Mouse (Mus musculus): ENCODE results near the gene Hoxa5. TPM values are rescaled to one million over a fixed set of nuclear protein-coding genes. Genes with fewer than 3 reads are reported as not detected.

The Hoxa5 gene
- polyA plus RNA-seq, 1 experiment from 2014 or later: 11.0 TPM

- DNase-seq (ENCODE audit: low spot score): no peak
- ATAC-seq (ENCODE audit: insufficient number of reproducible peaks, low FRiP score, low TSS enrichment, low read depth): no peak
- Histone ChIP-seq H3K36me3 (ENCODE audit: control insufficient read depth, insufficient read depth, low read length) (no peaks in the 10 kb centered on the region), H3K27ac (replicated peaks; ENCODE audit: low read depth, low read length) (peak overlapping the region; percentile 98), H3K9me3 (ENCODE audit: control insufficient read depth, low read length) (no peaks in the 10 kb centered on the region), H3K4me3 (ENCODE audit: low read depth, low read length) (peak overlapping the region; percentile 87), H3K27me3 (ENCODE audit: control insufficient read depth, insufficient read depth, low read length) (no peaks in the 10 kb centered on the region), H3K4me1 (ENCODE audit: control insufficient read depth, insufficient read depth, low read length) (peaks cover 30% of the 10 kb centered on the region), H3K4me2 (ENCODE audit: low read depth, severe bottlenecking) (peak overlapping the region; percentile 89), H3K9ac (ENCODE audit: low read length) (peak overlapping the region; percentile 98)
- 2% methylated on average over 12 of the region's 12 CpGs for WGBS
Measured at GRCm38 (mm10) chr6:52220865-52221310, 16.5 kb upstream of the Hoxa5 start.

DNA sequence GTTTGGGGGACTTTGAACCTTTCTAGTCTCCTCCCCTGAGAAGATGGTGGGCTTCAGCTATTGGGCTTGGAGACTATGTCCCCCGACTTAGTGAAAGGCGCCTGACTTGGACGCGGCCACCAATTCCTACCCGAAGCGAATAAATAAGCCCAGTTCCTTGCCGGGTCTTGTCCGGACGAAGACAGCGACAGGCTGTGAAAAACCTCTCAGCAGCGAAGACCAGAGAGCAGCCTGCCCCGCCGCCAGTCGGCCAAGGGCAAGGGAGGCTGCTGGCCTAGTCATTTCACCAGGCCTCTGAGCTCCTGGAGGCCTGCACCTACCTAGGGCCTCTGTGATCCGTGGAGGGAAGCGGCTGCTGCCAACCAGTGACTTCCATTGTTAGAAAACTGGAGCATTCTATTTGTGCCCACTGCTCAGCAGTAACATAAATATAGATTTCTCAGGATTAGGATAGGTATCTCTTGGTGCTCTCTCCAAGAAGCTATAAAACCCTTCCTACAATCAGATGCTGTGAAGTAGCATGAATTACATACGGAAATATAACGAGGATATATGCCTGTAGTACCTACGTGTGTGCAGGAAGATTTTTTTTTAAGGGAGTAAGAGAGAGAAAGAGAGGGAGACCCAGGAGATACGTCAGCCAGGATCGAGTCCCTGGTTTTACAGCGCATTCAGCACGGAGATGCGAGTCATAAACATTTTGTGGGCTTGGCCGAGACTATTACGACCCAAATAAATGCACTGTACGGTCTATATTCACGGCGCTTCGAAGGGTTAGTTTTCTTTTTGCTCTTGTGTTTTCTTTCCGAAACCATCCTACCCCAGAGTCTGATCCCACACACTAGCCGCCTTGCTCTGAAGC, 15.8 kb upstream of the Hoxa5 start:
- WGBS: 4% methylated on average over 32 of the region's 32 CpGs
- H3K4me1 ChIP-seq (ENCODE audit: control insufficient read depth, insufficient read depth, low read length): peaks cover 35% of the 10 kb centered on the region
- DNase-seq (ENCODE audit: low spot score) (peak; percentile 74), ATAC-seq (ENCODE audit: insufficient number of reproducible peaks, low FRiP score, low TSS enrichment, low read depth) (no peak)
- H3K27me3 ChIP-seq (ENCODE audit: control insufficient read depth, insufficient read depth, low read length): no peaks in the 10 kb centered on the region
- H3K9ac ChIP-seq (ENCODE audit: low read length): peak overlapping the region; percentile 98
- H3K4me2 ChIP-seq (ENCODE audit: low read depth, severe bottlenecking): peak overlapping the region; percentile 89
- peak overlapping the region; percentile 87 for H3K4me3 ChIP-seq (ENCODE audit: low read depth, low read length)
- no peaks in the 10 kb centered on the region for H3K36me3 ChIP-seq (ENCODE audit: control insufficient read depth, insufficient read depth, low read length)
- no peaks in the 10 kb centered on the region for H3K9me3 ChIP-seq (ENCODE audit: control insufficient read depth, low read length)
- H3K27ac ChIP-seq (replicated peaks; ENCODE audit: low read depth, low read length): peak overlapping the region; percentile 98

DNA sequence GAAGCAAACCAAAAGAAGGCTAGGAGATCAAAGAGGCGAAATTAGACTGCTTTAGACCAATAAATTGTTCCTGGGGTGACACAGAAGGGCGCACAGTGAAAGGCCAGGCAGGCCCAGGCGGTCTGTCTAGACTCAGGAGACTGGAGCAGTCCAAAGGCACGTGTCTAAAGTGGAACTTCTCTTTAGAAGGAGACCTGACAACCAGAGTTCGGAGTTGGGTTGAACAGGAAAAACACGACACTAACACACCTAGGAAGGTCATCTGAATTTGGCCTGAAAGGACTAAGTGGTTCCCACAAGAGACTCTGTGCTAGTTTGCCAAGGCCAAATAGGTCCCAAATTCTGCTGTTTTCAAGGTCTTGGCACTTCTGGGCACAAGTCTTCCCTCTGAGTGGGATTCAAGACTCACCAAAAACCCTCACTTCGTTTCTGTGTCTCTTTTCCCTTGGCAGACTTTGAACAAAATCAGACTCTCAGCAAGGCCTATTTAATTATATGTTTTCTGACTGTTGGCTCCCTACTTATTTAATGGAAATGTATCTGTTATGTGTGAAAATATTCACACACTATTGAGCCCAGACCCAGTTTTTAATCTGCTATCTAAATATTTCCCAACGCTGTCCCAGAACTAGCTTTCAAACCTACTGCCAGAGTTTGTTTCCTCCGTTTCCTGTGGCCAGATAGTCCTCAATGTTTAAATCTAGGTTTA, 15.0 kb upstream of the Hoxa5 start:
- peak overlapping the region; percentile 87 for H3K4me3 ChIP-seq (ENCODE audit: low read depth, low read length)
- H3K9ac ChIP-seq (ENCODE audit: low read length): peak overlapping the region; percentile 98
- peaks cover 43% of the 10 kb centered on the region for H3K4me1 ChIP-seq (ENCODE audit: control insufficient read depth, insufficient read depth, low read length)
- no peaks in the 10 kb centered on the region for H3K9me3 ChIP-seq (ENCODE audit: control insufficient read depth, low read length)
- H3K4me2 ChIP-seq (ENCODE audit: low read depth, severe bottlenecking): peak overlapping the region; percentile 89
- peak overlapping the region; percentile 98 for H3K27ac ChIP-seq (replicated peaks; ENCODE audit: low read depth, low read length)
- 9% methylated on average over 9 of the region's 9 CpGs for WGBS
- ATAC-seq (ENCODE audit: insufficient number of reproducible peaks, low FRiP score, low TSS enrichment, low read depth) (no peak), DNase-seq (ENCODE audit: low spot score) (peak; percentile 61)
- no peaks in the 10 kb centered on the region for H3K36me3 ChIP-seq (ENCODE audit: control insufficient read depth, insufficient read depth, low read length)
- H3K27me3 ChIP-seq (ENCODE audit: control insufficient read depth, insufficient read depth, low read length): no peaks in the 10 kb centered on the region

- Histone ChIP-seq H3K9me3 (ENCODE audit: control insufficient read depth, low read length) (no peaks in the 10 kb centered on the region), H3K4me3 (ENCODE audit: low read depth, low read length) (peak overlapping the region; percentile 87), H3K36me3 (ENCODE audit: control insufficient read depth, insufficient read depth, low read length) (no peaks in the 10 kb centered on the region), H3K27me3 (ENCODE audit: control insufficient read depth, insufficient read depth, low read length) (no peaks in the 10 kb centered on the region), H3K9ac (ENCODE audit: low read length) (peak overlapping the region; percentile 98), H3K27ac (replicated peaks; ENCODE audit: low read depth, low read length) (peak overlapping the region; percentile 98), H3K4me2 (ENCODE audit: low read depth, severe bottlenecking) (peak overlapping the region; percentile 89), H3K4me1 (ENCODE audit: control insufficient read depth, insufficient read depth, low read length) (peaks cover 49% of the 10 kb centered on the region)
- peak; percentile 66 for DNase-seq (ENCODE audit: low spot score)
- WGBS: 3% methylated on average over 14 of the region's 14 CpGs
- ATAC-seq (ENCODE audit: insufficient number of reproducible peaks, low FRiP score, low TSS enrichment, low read depth): no peak
Measured at GRCm38 (mm10) chr6:52218643-52219215, 14.3 kb upstream of the Hoxa5 start.

GRCm38 (mm10) chr6:52217895-52218642, 13.7 kb upstream of the Hoxa5 start:
- Histone ChIP-seq H3K36me3 (ENCODE audit: control insufficient read depth, insufficient read depth, low read length) (no peaks in the 10 kb centered on the region), H3K9ac (ENCODE audit: low read length) (peak overlapping the region; percentile 98), H3K4me3 (ENCODE audit: low read depth, low read length) (peak overlapping the region; percentile 87), H3K4me2 (ENCODE audit: low read depth, severe bottlenecking) (peak overlapping the region; percentile 89), H3K4me1 (ENCODE audit: control insufficient read depth, insufficient read depth, low read length) (peaks cover 50% of the 10 kb centered on the region), H3K27ac (replicated peaks; ENCODE audit: low read depth, low read length) (peak overlapping the region; percentile 98), H3K27me3 (ENCODE audit: control insufficient read depth, insufficient read depth, low read length) (no peaks in the 10 kb centered on the region), H3K9me3 (ENCODE audit: control insufficient read depth, low read length) (no peaks in the 10 kb centered on the region)
- WGBS: under 1% methylated on average over 23 of the region's 23 CpGs
- ATAC-seq (ENCODE audit: insufficient number of reproducible peaks, low FRiP score, low TSS enrichment, low read depth) (no peak), DNase-seq (ENCODE audit: low spot score) (peak; percentile 68)

GRCm38 (mm10) chr6:52217459-52217768, 13.0 kb upstream of the Hoxa5 start:
- H3K4me2 ChIP-seq (ENCODE audit: low read depth, severe bottlenecking): peak overlapping the region; percentile 89
- no peaks in the 10 kb centered on the region for H3K27me3 ChIP-seq (ENCODE audit: control insufficient read depth, insufficient read depth, low read length)
- WGBS: under 1% methylated on average over 25 of the region's 25 CpGs
- ATAC-seq (ENCODE audit: insufficient number of reproducible peaks, low FRiP score, low TSS enrichment, low read depth) (peak; percentile 52; the same call in 1 of the 2 replicates), DNase-seq (ENCODE audit: low spot score) (peak; percentile 96)
- peaks cover 50% of the 10 kb centered on the region for H3K4me1 ChIP-seq (ENCODE audit: control insufficient read depth, insufficient read depth, low read length)
- no peaks in the 10 kb centered on the region for H3K36me3 ChIP-seq (ENCODE audit: control insufficient read depth, insufficient read depth, low read length)
- H3K27ac ChIP-seq (replicated peaks; ENCODE audit: low read depth, low read length): peak overlapping the region; percentile 98
- peak overlapping the region; percentile 98 for H3K9ac ChIP-seq (ENCODE audit: low read length)
- H3K9me3 ChIP-seq (ENCODE audit: control insufficient read depth, low read length): no peaks in the 10 kb centered on the region
- H3K4me3 ChIP-seq (ENCODE audit: low read depth, low read length): peak overlapping the region; percentile 87

GRCm38 (mm10) chr6:52216691-52217458, 12.5 kb upstream of the Hoxa5 start:
- Histone ChIP-seq H3K9ac (ENCODE audit: low read length) (peak overlapping the region; percentile 86), H3K36me3 (ENCODE audit: control insufficient read depth, insufficient read depth, low read length) (no peaks in the 10 kb centered on the region), H3K4me1 (ENCODE audit: control insufficient read depth, insufficient read depth, low read length) (peaks cover 50% of the 10 kb centered on the region), H3K4me2 (ENCODE audit: low read depth, severe bottlenecking) (peak overlapping the region; percentile 89), H3K27me3 (ENCODE audit: control insufficient read depth, insufficient read depth, low read length) (no peaks in the 10 kb centered on the region), H3K27ac (replicated peaks; ENCODE audit: low read depth, low read length) (peak overlapping the region; percentile 98), H3K9me3 (ENCODE audit: control insufficient read depth, low read length) (no peaks in the 10 kb centered on the region), H3K4me3 (ENCODE audit: low read depth, low read length) (peak overlapping the region; percentile 87)
- no peak for ATAC-seq (ENCODE audit: insufficient number of reproducible peaks, low FRiP score, low TSS enrichment, low read depth)
- WGBS: under 1% methylated on average over 60 of the region's 60 CpGs
- peak; percentile 85 for DNase-seq (ENCODE audit: low spot score)
